8 mouse cellular contexts compared by ENCODE assay signal in the genomic region with DNA sequence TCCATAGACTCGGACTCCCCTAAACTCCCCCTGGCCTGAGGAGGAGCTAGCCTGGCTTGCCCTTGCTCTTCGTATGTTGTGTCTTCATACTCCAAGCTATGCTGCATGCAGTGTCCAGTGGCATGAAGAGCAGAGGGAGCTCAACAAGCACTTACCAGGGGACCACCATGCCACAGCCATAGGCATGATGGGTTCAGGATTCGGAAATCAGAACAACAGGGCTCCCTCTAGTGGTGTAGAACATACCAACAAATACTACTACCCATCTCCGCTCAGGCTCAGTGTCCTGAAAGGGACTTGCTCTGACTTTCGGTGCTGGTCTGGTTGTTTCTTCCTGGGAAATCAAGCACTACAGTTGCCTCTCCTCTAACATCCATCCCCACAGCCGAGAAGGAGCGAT.
DNase-seq lines count a peak whose midpoint lies in the region; ATAC-seq and TF ChIP-seq lines count a peak whose summit lies in the region.

No protein-coding gene starts in this region.

- WGBS in lung, adult 2 months, result 61% methylated on average over 7 of the region's 7 CpGs

- TF ChIP-seq POLR2A in lung, adult 2 months (IDR thresholded peaks at IDR 0.05; ENCODE audit: borderline replicate concordance, extremely low read depth, low read depth, low read length), result no peak

- peak; percentile 57; the same call in 1 of the 2 replicates for ATAC-seq in erythroblast, adult 5-6 weeks (replicated peaks; ENCODE audit: low FRiP score, poor library complexity, severe bottlenecking)
- ATAC-seq in inflammation-experienced regulatory T-cells, adult 6 months, result peak; percentile 54
- peak; percentile 80 for ATAC-seq in megakaryocyte-erythroid progenitor cell, adult 5-6 weeks (replicated peaks; ENCODE audit: low FRiP score, low TSS enrichment, poor library complexity, severe bottlenecking)

- peak; percentile 49 for TF ChIP-seq CTCF in lung, adult 2 months (IDR thresholded peaks at IDR 0.05; ENCODE audit: insufficient read depth, low read length)

- DNase-seq in lung, adult 2 months, result peak; percentile 9
- DNase-seq in lung, adult 18-20 months, result no peak
- peak; percentile 51 for DNase-seq in adipocyte (ENCODE audit: low spot score)
- DNase-seq in spleen, adult 18-20 months, result no peak
- DNase-seq in urinary bladder, postnatal 25 days (ENCODE audit: low spot score), result no peak

- peaks cover 3% of the 10 kb centered on the region for H3K4me1 ChIP-seq in lung, adult 2 months (ENCODE audit: control insufficient read depth, insufficient read depth, low read length)

- no peak overlapping the region for H3K4me3 ChIP-seq in lung, adult 2 months (replicated peaks; ENCODE audit: extremely low read depth, low read depth, low read length)

Comparison
In these comparisons a context has a peak if more than half of its experiments do, and no peak if none do; other contexts are left out.
1. DNase-seq: peak in lung, adult 2 months (single experiment) and adipocyte (single experiment); none in lung, adult 18-20 months (0 of 2), spleen, adult 18-20 months (0 of 2) and urinary bladder, postnatal 25 days (single experiment).
2. Peak in every context shown above with its lines, with median percentiles within 50 percentile points of each other: ATAC-seq.